Mouse (Mus musculus) right cerebral cortex, postnatal 14 days (tissue): ENCODE results near the gene Sema4a.

Experiments
- DNase-seq: peaks from one replicate; pipeline ENCODE4 v3.0.0; 2022

Gene Sema4a

DNA sequence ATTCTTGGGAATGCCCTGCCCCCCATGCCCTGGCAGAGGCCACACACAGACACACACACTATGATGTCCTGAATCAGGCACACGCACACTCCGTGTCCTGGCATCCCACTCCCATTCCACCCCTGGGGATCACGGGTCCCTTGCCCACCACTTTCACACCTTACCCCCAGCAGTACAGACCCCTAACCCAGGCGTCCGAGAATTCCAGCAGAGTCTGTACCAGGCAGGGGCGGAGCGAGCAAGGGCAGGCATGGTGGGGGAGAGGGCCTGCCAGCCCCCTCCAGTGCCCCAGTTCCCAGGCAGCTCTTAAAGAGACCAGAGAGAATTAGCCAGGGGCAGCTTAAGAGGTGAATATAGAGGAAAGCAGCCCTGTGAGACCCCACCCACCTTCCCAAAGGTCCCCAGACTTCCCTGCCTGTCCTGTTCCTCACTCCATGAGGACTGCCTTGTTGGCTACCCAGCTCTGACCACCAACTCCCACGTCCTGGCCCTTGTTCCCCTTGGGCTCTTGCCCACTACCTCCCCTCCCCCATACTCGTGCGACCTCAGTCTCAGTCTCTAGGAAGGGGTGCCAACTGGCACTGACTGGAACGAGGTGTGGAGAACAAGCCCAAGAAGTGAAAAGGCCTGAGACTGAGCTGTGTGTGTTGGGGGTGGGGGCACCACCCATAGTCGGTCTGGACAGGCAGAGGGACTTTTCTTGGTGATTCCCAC is at the start of gene Sema4a:
Gene Sema4a (minus strand): TSS at position 200 of the 714 bp plus-strand sequence.
- peak; percentile 40 for DNase-seq

GRCm38 (mm10) chr3:88509692-88510420 is 48.9 kb upstream of the Sema4a start, which contains the start of gene Lmna:
TSS of gene Lmna (minus strand) at chr3:88509956.
- peak; percentile 91 for DNase-seq

DNA sequence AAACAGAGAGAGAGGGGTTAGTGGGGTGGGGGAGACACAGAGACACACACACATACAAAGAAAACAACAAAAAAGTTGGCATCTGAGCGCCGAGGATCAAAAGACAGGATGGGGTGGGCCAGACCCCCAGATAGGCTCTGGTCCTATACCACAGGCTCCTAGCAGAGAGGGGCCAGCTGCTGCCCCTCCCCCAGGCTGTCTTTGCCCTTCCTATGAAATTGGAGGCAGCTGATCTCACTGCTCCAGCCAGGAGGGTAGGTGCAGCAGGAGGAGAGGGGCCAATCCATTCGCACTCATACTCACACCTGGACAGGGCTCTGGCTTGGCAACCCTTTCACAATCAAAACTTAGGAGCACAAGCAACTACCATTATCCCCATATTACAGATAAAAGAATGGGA is 48.3 kb upstream of the Sema4a start:
- DNase-seq: no peak

DNA sequence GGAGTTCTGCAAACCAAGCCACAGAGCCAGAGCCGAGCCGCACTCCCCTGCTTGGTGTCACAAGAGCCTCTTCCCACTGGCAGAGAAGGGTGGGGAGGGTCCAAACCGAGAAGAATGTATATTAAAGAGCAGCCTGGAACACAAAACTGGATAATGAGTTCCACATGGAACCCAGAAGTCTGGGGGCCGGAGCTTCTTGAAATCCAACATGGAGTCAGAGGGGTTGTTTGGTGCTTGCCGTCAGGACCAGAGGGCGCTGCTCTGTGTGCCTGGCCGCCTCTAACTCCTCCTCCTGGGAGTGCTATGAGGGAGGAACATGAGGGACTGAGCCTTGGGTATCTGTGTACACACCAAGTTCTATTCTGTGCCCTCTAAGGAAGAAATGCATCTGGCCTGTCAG is 44.8 kb upstream of the Sema4a start:
- DNase-seq: no peak

- no peak for DNase-seq
Observed at GRCm38 (mm10) chr3:88505081-88505480, 44.1 kb upstream of the Sema4a start.

GRCm38 (mm10) chr3:88503881-88504746 is 43.1 kb upstream of the Sema4a start:
- DNase-seq: no peak

DNA sequence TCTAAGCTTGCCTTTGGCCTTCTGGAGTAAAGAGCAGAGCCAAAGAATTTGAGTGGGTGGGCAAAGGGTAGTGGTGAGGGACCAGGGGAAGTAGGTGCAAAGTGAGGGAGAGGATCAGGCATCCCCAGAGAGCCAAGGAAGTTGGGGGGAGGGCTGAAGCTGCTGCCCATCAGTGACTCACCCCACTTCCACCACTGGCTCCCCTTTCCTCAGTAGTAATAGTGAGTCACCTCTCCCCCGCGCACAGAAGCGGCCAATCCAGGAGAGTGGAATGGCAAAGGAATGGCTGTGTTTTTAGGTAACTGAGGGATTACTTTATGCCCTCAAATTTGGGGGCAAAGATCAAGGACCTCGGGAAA is 42.5 kb upstream of the Sema4a start:
- DNase-seq: no peak

GRCm38 (mm10) chr3:88502641-88503504 is 41.9 kb upstream of the Sema4a start:
- DNase-seq: peak; percentile 84

GRCm38 (mm10) chr3:88502031-88502571 is 41.1 kb upstream of the Sema4a start:
- no peak for DNase-seq

- no peak for DNase-seq
Observed at GRCm38 (mm10) chr3:88501366-88502030, 40.5 kb upstream of the Sema4a start.

GRCm38 (mm10) chr3:88500655-88501365 is 39.8 kb upstream of the Sema4a start:
- no peak for DNase-seq

DNA sequence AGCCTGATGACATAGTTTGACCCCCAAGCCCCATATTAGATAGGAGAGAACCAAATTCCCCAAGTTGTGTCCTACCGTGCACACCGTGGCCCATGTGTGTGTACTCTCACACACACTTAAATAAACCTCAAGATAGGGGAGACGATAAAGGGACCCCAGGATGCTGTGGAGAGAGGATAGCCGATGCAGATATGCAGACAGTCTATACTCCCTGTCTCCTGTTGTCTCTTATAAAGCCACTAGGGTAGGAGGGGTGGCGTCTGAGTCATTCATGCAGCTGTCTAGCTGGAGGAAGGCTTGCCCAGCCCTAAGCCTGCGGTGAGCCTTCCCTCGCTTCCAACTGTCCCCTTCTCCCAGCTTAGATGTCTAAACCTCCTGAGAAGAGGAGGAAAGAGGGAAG is 39.1 kb upstream of the Sema4a start:
- DNase-seq: no peak

DNA sequence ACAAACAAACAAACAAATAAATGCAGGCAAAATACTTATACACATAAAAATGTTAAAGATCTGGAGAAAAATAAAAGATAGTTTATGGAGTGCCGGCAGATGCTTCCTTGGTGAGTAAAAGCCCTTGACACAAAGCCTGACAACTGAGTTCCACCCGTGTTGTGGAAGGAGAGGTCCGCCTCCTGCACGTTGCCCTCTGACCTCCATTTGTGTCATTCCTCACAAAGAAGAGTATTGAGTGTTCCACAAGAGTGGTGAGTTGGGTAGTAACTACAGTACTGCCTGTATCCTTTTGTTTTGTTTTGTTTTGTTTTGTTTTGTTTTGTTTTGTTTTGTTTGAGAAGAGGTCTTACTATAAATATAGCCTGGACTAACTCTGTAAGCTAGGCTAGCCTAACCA is 38.6 kb upstream of the Sema4a start:
- no peak for DNase-seq

DNA sequence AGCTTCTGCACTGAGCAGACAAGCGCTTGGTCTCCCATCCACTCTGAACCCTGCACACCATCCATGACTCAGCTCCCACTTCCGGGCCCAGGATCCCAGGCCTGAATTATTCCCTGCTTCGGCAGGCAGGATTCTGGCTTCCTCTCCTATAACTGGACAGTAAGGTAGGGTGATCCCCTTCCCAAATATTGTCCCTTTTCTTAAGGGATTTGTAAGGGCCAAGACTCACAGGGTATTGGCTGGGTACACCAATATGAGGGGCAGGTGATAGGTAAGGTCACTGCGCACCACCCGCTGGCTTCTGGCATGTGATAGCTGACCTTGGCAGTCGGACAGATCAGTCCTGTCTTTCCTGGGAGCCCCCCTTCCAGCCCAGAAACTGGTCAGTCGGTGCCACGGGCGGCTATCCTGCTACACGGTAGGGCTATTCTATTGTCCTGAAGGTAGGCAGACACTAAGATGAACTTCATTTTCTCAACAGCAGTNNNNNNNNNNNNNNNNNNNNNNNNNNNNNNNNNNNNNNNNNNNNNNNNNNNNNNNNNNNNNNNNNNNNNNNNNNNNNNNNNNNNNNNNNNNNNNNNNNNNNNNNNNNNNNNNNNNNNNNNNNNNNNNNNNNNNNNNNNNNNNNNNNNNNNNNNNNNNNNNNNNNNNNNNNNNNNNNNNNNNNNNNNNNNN is 34.9 kb upstream of the Sema4a start:
- no peak for DNase-seq

DNA sequence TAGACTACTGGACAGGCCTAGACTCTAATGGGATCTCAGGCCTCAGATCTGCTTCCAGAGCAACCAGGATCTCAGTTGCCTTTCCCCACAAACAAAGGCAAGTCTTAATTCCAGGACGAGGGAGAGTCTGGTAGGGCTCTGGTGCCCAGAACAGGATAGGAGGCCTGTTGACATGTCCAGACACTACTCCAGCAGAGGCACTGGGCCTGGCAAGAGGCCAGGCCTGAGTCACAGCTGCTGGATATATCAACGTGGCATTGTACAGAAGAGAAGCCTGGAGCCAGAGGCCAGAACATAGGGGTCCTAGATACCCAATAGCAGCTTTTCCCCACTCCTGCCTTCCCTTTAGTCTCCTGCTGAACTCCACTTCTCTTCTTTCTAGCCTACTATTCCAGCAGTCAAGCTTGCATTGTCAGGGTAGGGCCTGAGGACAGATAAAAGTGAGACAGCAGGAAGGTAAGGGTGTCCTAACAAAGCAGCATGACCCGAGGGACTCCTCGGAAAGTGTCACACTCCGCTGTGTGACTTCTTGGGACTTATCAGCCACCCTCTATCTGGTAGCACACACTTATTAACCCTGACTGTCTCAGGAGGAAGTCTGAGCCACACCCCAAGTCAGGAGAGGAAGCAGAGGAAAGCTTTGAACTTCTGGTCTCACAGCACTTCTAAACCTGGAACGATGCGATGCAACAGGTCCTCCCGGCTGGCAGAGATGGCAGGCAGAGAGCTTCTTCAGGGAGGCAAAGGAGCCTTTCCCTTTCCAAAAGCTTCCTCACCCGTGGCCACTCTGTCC is 34.0 kb upstream of the Sema4a start:
- no peak for DNase-seq

DNA sequence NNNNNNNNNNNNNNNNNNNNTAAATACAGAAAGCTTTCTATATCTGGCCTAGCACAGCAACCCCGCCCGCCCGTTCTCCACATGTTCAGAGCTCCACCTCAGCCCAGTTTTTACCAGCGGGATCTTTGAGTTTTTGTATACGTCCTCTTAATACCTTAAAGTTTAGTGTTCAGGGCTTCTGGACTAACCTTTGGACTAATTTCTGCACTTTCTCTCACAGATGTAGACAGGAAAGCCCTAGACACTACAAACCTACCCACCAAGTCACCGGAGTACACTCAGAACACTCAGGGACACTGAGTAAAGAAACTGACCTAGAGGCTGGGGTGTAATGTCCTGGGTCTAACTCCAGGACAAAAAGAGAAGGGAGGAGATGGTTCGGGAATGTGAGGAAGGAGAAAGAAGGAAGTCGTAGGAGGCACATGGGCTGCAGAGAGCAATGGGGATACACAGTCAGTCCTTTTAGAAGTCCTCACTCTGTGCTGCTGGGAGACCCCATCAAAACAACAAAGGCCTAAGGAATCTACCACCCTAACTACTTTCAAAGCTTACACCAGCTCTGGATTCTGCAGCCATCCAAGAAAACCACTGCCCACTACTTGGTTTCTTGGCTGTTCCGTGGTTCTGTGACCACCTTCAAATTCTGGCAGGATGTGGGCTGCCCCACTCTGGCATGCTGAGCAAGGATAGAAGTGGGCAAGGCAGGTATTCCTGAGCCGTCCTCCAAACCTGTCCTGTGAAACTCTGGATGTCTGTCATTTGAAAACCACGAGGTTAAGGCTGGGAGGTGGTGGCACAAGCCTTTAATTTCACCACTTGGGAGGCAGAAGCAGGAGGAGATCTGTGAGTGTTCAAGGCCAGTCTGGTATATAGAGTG is 33.0 kb upstream of the Sema4a start:
- no peak for DNase-seq

- DNase-seq: no peak
Observed at GRCm38 (mm10) chr3:88487396-88487795, 26.4 kb upstream of the Sema4a start.

GRCm38 (mm10) chr3:88486887-88487286 is 25.9 kb upstream of the Sema4a start:
- DNase-seq: no peak
